Mouse (Mus musculus): ENCODE data around the gene Cutal. TPM values are rescaled to one million over a fixed set of nuclear protein-coding genes. Genes with fewer than 3 reads are reported as not detected.
A peak's percentile ranks its signal among the peaks of the same experiment; 100 is the strongest.

The Cutal gene
- polyA plus RNA-seq, 1 experiment from 2014 or later = 0.08 TPM

GRCm38 (mm10) chr2:34914069-34914822 lies 40.0 kb downstream of the Cutal start:
- Histone ChIP-seq H3K4me1 (ENCODE audit: control insufficient read depth, insufficient read depth, low read length) (peaks cover 7% of the 10 kb centered on the region; the same call in 1 of the 2 replicates), H3K4me2 (ENCODE audit: low read length) (peak overlapping the region; percentile 89), H3K9me3 (replicated peaks; ENCODE audit: control insufficient read depth, low read length) (no peaks in the 10 kb centered on the region), H3K4me3 (ENCODE audit: low read depth, low read length) (peak overlapping the region; percentile 51), H3K27ac (ENCODE audit: low read depth, low read length) (no peak overlapping the region), H3K36me3 (ENCODE audit: control insufficient read depth, insufficient read depth, low read length) (no peaks in the 10 kb centered on the region), H3K27me3 (replicated peaks; ENCODE audit: control insufficient read depth, insufficient read depth, low read length) (0 out of 2 replicates have a peak, but pooled peaks cover 12% of the 10 kb centered on the region), H3K9ac (ENCODE audit: low read length) (peak overlapping the region; percentile 68)
- 2% methylated on average over 41 of the region's 50 CpGs for WGBS
- peak; percentile 70 for ATAC-seq
- peak; percentile 53 for DNase-seq (ENCODE audit: low spot score)

- H3K9ac ChIP-seq (ENCODE audit: low read length) = peak overlapping the region; percentile 68; the same call in 1 of the 2 replicates
- no peak for ATAC-seq
Observed at GRCm38 (mm10) chr2:34914823-34915082, 40.6 kb downstream of the Cutal start.

DNA sequence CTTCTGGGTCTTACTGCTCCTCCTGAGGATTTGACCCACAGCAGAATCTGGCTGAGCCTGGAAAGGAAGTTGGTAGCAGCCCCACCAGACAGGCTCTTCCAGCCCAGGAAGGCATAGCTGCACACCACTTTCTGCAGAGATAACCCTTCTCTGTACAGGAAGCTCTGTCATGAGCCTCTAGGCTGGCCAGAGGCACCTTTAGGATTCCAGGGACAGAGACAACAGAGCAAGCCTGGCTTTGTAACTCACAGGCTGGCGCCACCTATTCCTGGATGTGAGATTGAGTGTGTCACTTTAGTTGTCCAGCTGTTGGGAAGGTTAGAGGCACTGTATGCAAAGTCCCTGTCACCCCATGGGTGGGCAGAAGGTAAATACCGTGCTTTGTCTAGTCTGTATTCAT lies 40.9 kb downstream of the Cutal start:
- no peak for DNase-seq (ENCODE audit: low spot score)
- H3K9ac ChIP-seq (ENCODE audit: low read length) = no peak overlapping the region
- 0 out of 2 replicates have a peak, but pooled peaks cover 12% of the 10 kb centered on the region for H3K27me3 ChIP-seq (replicated peaks; ENCODE audit: control insufficient read depth, insufficient read depth, low read length)
- no peak for ATAC-seq
- no peaks in the 10 kb centered on the region for H3K36me3 ChIP-seq (ENCODE audit: control insufficient read depth, insufficient read depth, low read length)
- no peak overlapping the region for H3K4me3 ChIP-seq (ENCODE audit: low read depth, low read length)
- H3K27ac ChIP-seq (ENCODE audit: low read depth, low read length) = no peak overlapping the region
- no peak overlapping the region for H3K4me2 ChIP-seq (ENCODE audit: low read length)
- WGBS = 39% methylated on average over 2 of the region's 2 CpGs
- peaks cover 7% of the 10 kb centered on the region; the same call in 1 of the 2 replicates for H3K4me1 ChIP-seq (ENCODE audit: control insufficient read depth, insufficient read depth, low read length)
- H3K9me3 ChIP-seq (replicated peaks; ENCODE audit: control insufficient read depth, low read length) = no peaks in the 10 kb centered on the region

More at GRCm38 (mm10) chr2:34914823-34915082, 40.6 kb downstream of the Cutal start:
- 7% methylated on average over 2 of the region's 2 CpGs for WGBS
- Histone ChIP-seq H3K4me1 (ENCODE audit: control insufficient read depth, insufficient read depth, low read length) (peaks cover 7% of the 10 kb centered on the region; the same call in 1 of the 2 replicates), H3K9me3 (replicated peaks; ENCODE audit: control insufficient read depth, low read length) (no peaks in the 10 kb centered on the region), H3K4me3 (ENCODE audit: low read depth, low read length) (no peak overlapping the region), H3K27me3 (replicated peaks; ENCODE audit: control insufficient read depth, insufficient read depth, low read length) (0 out of 2 replicates have a peak, but pooled peaks cover 12% of the 10 kb centered on the region), H3K36me3 (ENCODE audit: control insufficient read depth, insufficient read depth, low read length) (no peaks in the 10 kb centered on the region), H3K27ac (ENCODE audit: low read depth, low read length) (no peak overlapping the region), H3K4me2 (ENCODE audit: low read length) (no peak overlapping the region)
- DNase-seq (ENCODE audit: low spot score) = no peak

GRCm38 (mm10) chr2:34920144-34920543 lies 45.9 kb downstream of the Cutal start:
- H3K4me2 ChIP-seq (ENCODE audit: low read length) = no peak overlapping the region
- no peak for DNase-seq (ENCODE audit: low spot score)
- no peaks in the 10 kb centered on the region for H3K36me3 ChIP-seq (ENCODE audit: control insufficient read depth, insufficient read depth, low read length)
- no peak overlapping the region for H3K4me3 ChIP-seq (ENCODE audit: low read depth, low read length)
- H3K9me3 ChIP-seq (replicated peaks; ENCODE audit: control insufficient read depth, low read length) = no peaks in the 10 kb centered on the region
- no peaks in the 10 kb centered on the region for H3K4me1 ChIP-seq (ENCODE audit: control insufficient read depth, insufficient read depth, low read length)
- WGBS = 72% methylated on average over 2 of the region's 2 CpGs
- H3K27ac ChIP-seq (ENCODE audit: low read depth, low read length) = no peak overlapping the region
- no peak overlapping the region for H3K9ac ChIP-seq (ENCODE audit: low read length)
- no peaks in the 10 kb centered on the region for H3K27me3 ChIP-seq (replicated peaks; ENCODE audit: control insufficient read depth, insufficient read depth, low read length)
- no peak for ATAC-seq

GRCm38 (mm10) chr2:34922729-34923128 lies 48.5 kb downstream of the Cutal start:
- H3K4me3 ChIP-seq (ENCODE audit: low read depth, low read length) = no peak overlapping the region
- WGBS = 28% methylated on average over 2 of the region's 2 CpGs
- no peak overlapping the region for H3K27ac ChIP-seq (ENCODE audit: low read depth, low read length)
- H3K4me2 ChIP-seq (ENCODE audit: low read length) = no peak overlapping the region
- H3K4me1 ChIP-seq (ENCODE audit: control insufficient read depth, insufficient read depth, low read length) = no peaks in the 10 kb centered on the region
- H3K9me3 ChIP-seq (replicated peaks; ENCODE audit: control insufficient read depth, low read length) = no peaks in the 10 kb centered on the region
- no peaks in the 10 kb centered on the region for H3K36me3 ChIP-seq (ENCODE audit: control insufficient read depth, insufficient read depth, low read length)
- H3K9ac ChIP-seq (ENCODE audit: low read length) = no peak overlapping the region
- H3K27me3 ChIP-seq (replicated peaks; ENCODE audit: control insufficient read depth, insufficient read depth, low read length) = no peaks in the 10 kb centered on the region
- no peak for ATAC-seq
- no peak for DNase-seq (ENCODE audit: low spot score)

- no peaks in the 10 kb centered on the region for H3K9me3 ChIP-seq (replicated peaks; ENCODE audit: control insufficient read depth, low read length)
- H3K27ac ChIP-seq (ENCODE audit: low read depth, low read length) = no peak overlapping the region
- H3K4me3 ChIP-seq (ENCODE audit: low read depth, low read length) = no peak overlapping the region
- H3K4me1 ChIP-seq (ENCODE audit: control insufficient read depth, insufficient read depth, low read length) = no peaks in the 10 kb centered on the region
- no peaks in the 10 kb centered on the region for H3K27me3 ChIP-seq (replicated peaks; ENCODE audit: control insufficient read depth, insufficient read depth, low read length)
- DNase-seq (ENCODE audit: low spot score) (no peak), ATAC-seq (no peak)
- no peak overlapping the region for H3K4me2 ChIP-seq (ENCODE audit: low read length)
- H3K36me3 ChIP-seq (ENCODE audit: control insufficient read depth, insufficient read depth, low read length) = no peaks in the 10 kb centered on the region
- H3K9ac ChIP-seq (ENCODE audit: low read length) = no peak overlapping the region
- 82% methylated on average over 5 of the region's 5 CpGs for WGBS
Observed at GRCm38 (mm10) chr2:34927320-34927719, 53.1 kb downstream of the Cutal start.

DNA sequence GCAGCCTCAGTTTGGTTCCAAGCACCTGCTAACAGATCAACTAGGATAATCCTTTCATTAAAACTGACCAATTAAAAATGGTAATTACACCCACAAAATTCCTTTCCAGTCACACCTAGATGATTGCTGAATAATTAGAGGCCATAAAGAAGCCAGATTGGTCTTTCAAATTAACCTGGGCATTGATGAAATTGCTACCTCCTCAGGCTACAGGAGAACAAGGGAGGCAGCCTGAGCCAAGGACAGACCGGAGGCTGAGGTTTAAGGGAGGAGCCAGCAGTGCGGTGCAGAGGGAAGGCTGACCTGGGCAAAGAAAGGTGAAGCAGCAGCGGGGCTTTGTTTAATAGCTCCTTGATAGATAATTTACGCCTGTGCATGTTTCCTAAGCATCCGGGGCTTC lies 63.3 kb downstream of the Cutal start:
- WGBS = 31% methylated on average over 5 of the region's 5 CpGs
- ATAC-seq (no peak), DNase-seq (ENCODE audit: low spot score) (no peak)
- Histone ChIP-seq H3K27ac (ENCODE audit: low read depth, low read length) (no peak overlapping the region), H3K27me3 (replicated peaks; ENCODE audit: control insufficient read depth, insufficient read depth, low read length) (no peaks in the 10 kb centered on the region), H3K9me3 (replicated peaks; ENCODE audit: control insufficient read depth, low read length) (no peaks in the 10 kb centered on the region), H3K4me2 (ENCODE audit: low read length) (no peak overlapping the region), H3K4me1 (ENCODE audit: control insufficient read depth, insufficient read depth, low read length) (no peaks in the 10 kb centered on the region), H3K9ac (ENCODE audit: low read length) (no peak overlapping the region), H3K36me3 (ENCODE audit: control insufficient read depth, insufficient read depth, low read length) (no peaks in the 10 kb centered on the region), H3K4me3 (ENCODE audit: low read depth, low read length) (no peak overlapping the region)

- WGBS = 81% methylated on average over 8 of the region's 8 CpGs
- no peak overlapping the region for H3K9ac ChIP-seq (ENCODE audit: low read length)
- no peaks in the 10 kb centered on the region for H3K27me3 ChIP-seq (replicated peaks; ENCODE audit: control insufficient read depth, insufficient read depth, low read length)
- H3K36me3 ChIP-seq (ENCODE audit: control insufficient read depth, insufficient read depth, low read length) = no peaks in the 10 kb centered on the region
- H3K4me2 ChIP-seq (ENCODE audit: low read length) = no peak overlapping the region
- no peak for ATAC-seq
- no peak for DNase-seq (ENCODE audit: low spot score)
- H3K4me1 ChIP-seq (ENCODE audit: control insufficient read depth, insufficient read depth, low read length) = no peaks in the 10 kb centered on the region
- no peaks in the 10 kb centered on the region for H3K9me3 ChIP-seq (replicated peaks; ENCODE audit: control insufficient read depth, low read length)
- no peak overlapping the region for H3K4me3 ChIP-seq (ENCODE audit: low read depth, low read length)
- H3K27ac ChIP-seq (ENCODE audit: low read depth, low read length) = no peak overlapping the region
Observed at GRCm38 (mm10) chr2:34938269-34939208, 64.3 kb downstream of the Cutal start.

- ATAC-seq (no peak), DNase-seq (ENCODE audit: low spot score) (no peak)
- no peaks in the 10 kb centered on the region for H3K9me3 ChIP-seq (replicated peaks; ENCODE audit: control insufficient read depth, low read length)
- no peaks in the 10 kb centered on the region for H3K36me3 ChIP-seq (ENCODE audit: control insufficient read depth, insufficient read depth, low read length)
- H3K27me3 ChIP-seq (replicated peaks; ENCODE audit: control insufficient read depth, insufficient read depth, low read length) = no peaks in the 10 kb centered on the region
- WGBS = 72% methylated on average over 5 of the region's 5 CpGs
- no peak overlapping the region for H3K4me2 ChIP-seq (ENCODE audit: low read length)
- H3K27ac ChIP-seq (ENCODE audit: low read depth, low read length) = no peak overlapping the region
- H3K4me1 ChIP-seq (ENCODE audit: control insufficient read depth, insufficient read depth, low read length) = no peaks in the 10 kb centered on the region
- H3K4me3 ChIP-seq (ENCODE audit: low read depth, low read length) = no peak overlapping the region
- H3K9ac ChIP-seq (ENCODE audit: low read length) = no peak overlapping the region
Observed at GRCm38 (mm10) chr2:34940246-34940645, 66.0 kb downstream of the Cutal start.
